Mouse (Mus musculus) intestine, postnatal 0 days (tissue): ENCODE measurements around the gene 1700088E04Rik. TPM values are rescaled to one million over a fixed set of nuclear protein-coding genes. Genes with fewer than 3 reads are reported as not detected.

Experiments used
- ATAC-seq: fragments of 200-750 bp; cut with Nextera tagmentation; 2 replicates; pipeline ENCODE4 v1.8.0; 2017; ENCODE audit warnings: mild to moderate bottlenecking, moderate TSS enrichment, moderate library complexity
- H3K27ac ChIP-seq: fragments of 300-500 bp; sonication (generic); 2 replicates; pipeline ENCODE4 v1.5.1; 2014; ENCODE audit warnings: mild to moderate bottlenecking, low read depth, low read length, moderate library complexity
- H3K27me3 ChIP-seq: fragments of 300-500 bp; sonication (generic); replicated peaks from 2 replicates; pipeline ENCODE4 v1.6.1; 2014; ENCODE audit warnings: low read length, mixed read lengths; ENCODE audit not compliant: control insufficient read depth, insufficient read depth
- H3K36me3 ChIP-seq: fragments of 300-500 bp; sonication (generic); 2 replicates; pipeline ENCODE4 v1.6.1; 2014; ENCODE audit warnings: mild to moderate bottlenecking, moderate library complexity; ENCODE audit not compliant: control insufficient read depth, insufficient read depth
- H3K4me1 ChIP-seq: fragments of 300-500 bp; sonication (generic); replicated peaks from 2 replicates; pipeline ENCODE4 v1.6.1; 2014; ENCODE audit warnings: antibody characterized with exemption, low read length, mixed read lengths; ENCODE audit not compliant: control insufficient read depth, insufficient read depth
- H3K4me2 ChIP-seq: fragments of 300-500 bp; sonication (generic); replicated peaks from 2 replicates; pipeline ENCODE4 v1.6.1; 2014; ENCODE audit warnings: low read depth, mild to moderate bottlenecking, moderate library complexity
- H3K4me3 ChIP-seq: fragments of 300-500 bp; sonication (generic); 2 replicates; pipeline ENCODE4 v1.5.1; 2014; ENCODE audit warnings: low read depth, low read length
- H3K9ac ChIP-seq: fragments of 300-500 bp; sonication (generic); 2 replicates; pipeline ENCODE4 v1.6.1; 2014; ENCODE audit warnings: mild to moderate bottlenecking, low read depth, low read length
- H3K9me3 ChIP-seq: fragments of 300-500 bp; sonication (generic); 2 replicates; pipeline ENCODE4 v1.6.1; 2016; ENCODE audit warnings: mixed run types; ENCODE audit not compliant: control insufficient read depth
- CTCF ChIP-seq: sonication (generic); IDR thresholded peaks from 2 replicates; pipeline ENCODE4 v1.5.1; 2016; ENCODE audit warnings: low read depth, mild to moderate bottlenecking, control low read depth, antibody characterized with exemption, moderate library complexity
- WGBS: fragments of 180-500 bp; shearing (Covaris S2); extraction: QIAGEN DNeasy Blood & Tissue Kit; methylation state at CpG from one replicate; pipeline ENCODE4 v1.1.7; 2014; 5-methylcytosine and 5-hydroxymethylcytosine counted together
- polyA plus RNA-seq: library from polyadenylated mRNA; unstranded; fragments of >200 nt; fragmentation: Nextera tagmentation; extraction: Ambion mirVana; gene quantifications from 2 replicates; pipeline ENCODE4 v1.2.1, GENCODE M21; 2015

Gene 1700088E04Rik
- 4.2 and 5.2 TPM in 2 replicates for polyA plus RNA-seq

- under 1% methylated on average over 57 of the region's 57 CpGs for WGBS
- Histone ChIP-seq H3K27ac (no peak within 1 kb of the TSS; the same call in 1 of the 2 replicates), H3K27me3 (no peaks in the 10 kb centered on the region), H3K9me3 (no peaks in the 10 kb centered on the region), H3K4me2 (peak within 1 kb of the TSS; percentile 84), H3K4me1 (0 out of 2 replicates have a peak, but pooled peaks cover 3% of the 10 kb centered on the region), H3K9ac (peak within 1 kb of the TSS; percentile 61), H3K4me3 (peak within 1 kb of the TSS; percentile 77), H3K36me3 (peaks cover 16% of the 10 kb centered on the region)
- peak; percentile 74 for ATAC-seq
- TF ChIP-seq CTCF = no peak
Measured at GRCm38 (mm10) chr15:79140866-79141565, at the start of gene 1700088E04Rik, which contains the start of gene Polr2f. Gene 1700088E04Rik, minus strand, starts transcription at chr15:79141253. Gene Polr2f, plus strand, starts transcription at chr15:79141009.

- Histone ChIP-seq H3K27ac (no peak overlapping the region), H3K27me3 (no peaks in the 10 kb centered on the region; the same call in 1 of the 2 replicates), H3K9ac (no peak overlapping the region), H3K4me2 (no peak overlapping the region), H3K4me3 (no peak overlapping the region), H3K36me3 (no peaks in the 10 kb centered on the region), H3K9me3 (no peaks in the 10 kb centered on the region), H3K4me1 (no peaks in the 10 kb centered on the region)
- ATAC-seq = no peak
- 91% methylated on average over 8 of the region's 8 CpGs for WGBS
- TF ChIP-seq CTCF = no peak
Measured at GRCm38 (mm10) chr15:79187819-79188218, 46.8 kb upstream of the 1700088E04Rik start.

- no peak overlapping the region for H3K9ac ChIP-seq
- no peaks in the 10 kb centered on the region for H3K36me3 ChIP-seq
- ATAC-seq = no peak
- no peak for TF ChIP-seq CTCF
- no peak overlapping the region for H3K4me3 ChIP-seq
- no peaks in the 10 kb centered on the region for H3K27me3 ChIP-seq
- H3K9me3 ChIP-seq = no peaks in the 10 kb centered on the region
- H3K4me2 ChIP-seq = no peak overlapping the region
- no peaks in the 10 kb centered on the region for H3K4me1 ChIP-seq
- no peak overlapping the region for H3K27ac ChIP-seq
- 61% methylated on average over 10 of the region's 10 CpGs for WGBS
Measured at GRCm38 (mm10) chr15:79185213-79185612, 44.2 kb upstream of the 1700088E04Rik start.

GRCm38 (mm10) chr15:79176905-79177304, 35.9 kb upstream of the 1700088E04Rik start:
- Histone ChIP-seq H3K4me3 (no peak overlapping the region), H3K27ac (no peak overlapping the region), H3K9ac (no peak overlapping the region), H3K4me1 (no peaks in the 10 kb centered on the region), H3K9me3 (no peaks in the 10 kb centered on the region), H3K4me2 (no peak overlapping the region), H3K36me3 (no peaks in the 10 kb centered on the region), H3K27me3 (no peaks in the 10 kb centered on the region)
- WGBS = 72% methylated on average over 6 of the region's 6 CpGs
- no peak for ATAC-seq
- no peak for TF ChIP-seq CTCF

GRCm38 (mm10) chr15:79166712-79167111, 25.7 kb upstream of the 1700088E04Rik start:
- Histone ChIP-seq H3K9ac (no peak overlapping the region), H3K27ac (no peak overlapping the region), H3K9me3 (no peaks in the 10 kb centered on the region), H3K4me3 (no peak overlapping the region), H3K4me1 (no peaks in the 10 kb centered on the region), H3K4me2 (no peak overlapping the region), H3K36me3 (no peaks in the 10 kb centered on the region), H3K27me3 (peaks cover 46% of the 10 kb centered on the region)
- TF ChIP-seq CTCF = 0 out of 2 replicates have a peak, but pooled peaks have one; percentile 3
- ATAC-seq = no peak
- WGBS = 57% methylated on average over 8 of the region's 8 CpGs

DNA sequence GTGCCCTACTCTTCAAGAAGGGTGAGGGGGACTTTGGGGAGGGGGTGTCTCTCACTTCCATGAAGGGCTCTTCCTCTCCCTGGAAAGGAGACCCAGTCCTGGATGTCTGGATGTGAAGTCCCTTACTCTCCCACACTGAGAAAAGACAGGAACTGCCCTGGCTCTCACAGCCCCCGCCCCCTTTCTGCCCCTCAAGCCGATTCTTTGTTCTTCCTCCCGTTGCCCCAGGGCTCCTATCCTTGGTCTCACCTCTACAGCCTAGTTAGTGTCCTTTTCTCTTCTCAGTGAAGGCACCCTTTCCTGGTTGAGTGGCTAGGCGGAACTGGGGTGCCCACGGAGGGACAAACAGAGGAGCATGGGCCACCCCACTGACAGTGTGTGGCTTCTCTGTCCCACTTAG, 24.1 kb upstream of the 1700088E04Rik start, which contains the start of gene Sox10:
TSS of gene Sox10 (minus strand) at position 101 of the 400 bp plus-strand sequence.
- Histone ChIP-seq H3K4me1 (no peaks in the 10 kb centered on the region), H3K4me3 (no peak within 1 kb of the TSS), H3K27ac (no peak within 1 kb of the TSS), H3K9ac (no peak within 1 kb of the TSS), H3K9me3 (no peaks in the 10 kb centered on the region), H3K36me3 (no peaks in the 10 kb centered on the region), H3K27me3 (peaks cover 49% of the 10 kb centered on the region), H3K4me2 (no peak within 1 kb of the TSS)
- ATAC-seq = no peak
- WGBS = 51% methylated on average over 5 of the region's 5 CpGs
- TF ChIP-seq CTCF = no peak
